Mouse (Mus musculus) lung, postnatal 0 days (tissue): Measurements from ENCODE around the gene Pls1. TPM values are rescaled to one million over a fixed set of nuclear protein-coding genes. Genes with fewer than 3 reads are reported as not detected.
A peak's percentile ranks its signal among the peaks of the same experiment; 100 is the strongest.

Source experiments
- ATAC-seq: fragments of 200-750 bp; cut with Nextera tagmentation; 2 replicates; pipeline ENCODE4 v1.8.0; 2017; ENCODE audit warnings: moderate library complexity
- DNase-seq: peaks from one replicate; pipeline ENCODE4 v3.0.0-alpha.2; 2016; ENCODE audit warnings: low spot score
- H3K27ac ChIP-seq: fragments of 300-500 bp; sonication (generic); 2 replicates; pipeline ENCODE4 v1.5.1; 2014; ENCODE audit warnings: antibody characterized with exemption, mild to moderate bottlenecking, low read length, mixed read lengths
- H3K27me3 ChIP-seq: fragments of 300-500 bp; sonication (generic); replicated peaks from 2 replicates; pipeline ENCODE4 v1.6.1; 2014; ENCODE audit warnings: low read length, mixed read lengths; ENCODE audit not compliant: insufficient read depth
- H3K36me3 ChIP-seq: fragments of 300-500 bp; sonication (generic); 2 replicates; pipeline ENCODE4 v1.6.1; 2014; ENCODE audit warnings: low read length, mixed read lengths; ENCODE audit not compliant: insufficient read depth
- H3K4me1 ChIP-seq: fragments of 300-500 bp; sonication (generic); 2 replicates; pipeline ENCODE4 v1.6.1; 2014; ENCODE audit warnings: antibody characterized with exemption, low read depth, low read length, mixed read lengths; ENCODE audit not compliant: insufficient read depth
- H3K4me2 ChIP-seq: fragments of 300-500 bp; sonication (generic); replicated peaks from 2 replicates; pipeline ENCODE4 v1.6.1; 2014; ENCODE audit warnings: low read depth, mild to moderate bottlenecking, low read length, moderate library complexity, mixed read lengths
- H3K4me3 ChIP-seq: fragments of 300-500 bp; sonication (generic); 2 replicates; pipeline ENCODE4 v1.5.1; 2014; ENCODE audit warnings: low read depth, low read length
- H3K9ac ChIP-seq: fragments of 300-500 bp; sonication (generic); replicated peaks from 2 replicates; pipeline ENCODE4 v1.6.1; 2014; ENCODE audit warnings: low read depth, mild to moderate bottlenecking
- H3K9me3 ChIP-seq: fragments of 300-500 bp; sonication (generic); 2 replicates; pipeline ENCODE4 v1.6.1; 2016; ENCODE audit warnings: low read length, mixed read lengths
- CTCF ChIP-seq: IDR thresholded peaks from 2 replicates; pipeline ENCODE4 v1.5.1; 2016; ENCODE audit warnings: antibody characterized with exemption, mild to moderate bottlenecking
- EP300 ChIP-seq: IDR thresholded peaks from 2 replicates; pipeline ENCODE4 v1.6.1; 2016; ENCODE audit warnings: antibody characterized with exemption, mild to moderate bottlenecking, control low read depth
- WGBS: fragments of 180-500 bp; shearing (Covaris S2); extraction: QIAGEN DNeasy Blood & Tissue Kit; methylation state at CpG from one replicate; pipeline ENCODE4 v1.1.7; 2014; 5-methylcytosine and 5-hydroxymethylcytosine counted together
- polyA plus RNA-seq: library from polyadenylated mRNA; unstranded; fragments of >200 nt; fragmentation: Nextera tagmentation; extraction: Ambion mirVana; gene quantifications from 2 replicates; pipeline ENCODE4 v1.2.1, GENCODE M21; 2015

The Pls1 gene
- polyA plus RNA-seq, 1 experiment from 2014 or later = 14.2 TPM

DNA sequence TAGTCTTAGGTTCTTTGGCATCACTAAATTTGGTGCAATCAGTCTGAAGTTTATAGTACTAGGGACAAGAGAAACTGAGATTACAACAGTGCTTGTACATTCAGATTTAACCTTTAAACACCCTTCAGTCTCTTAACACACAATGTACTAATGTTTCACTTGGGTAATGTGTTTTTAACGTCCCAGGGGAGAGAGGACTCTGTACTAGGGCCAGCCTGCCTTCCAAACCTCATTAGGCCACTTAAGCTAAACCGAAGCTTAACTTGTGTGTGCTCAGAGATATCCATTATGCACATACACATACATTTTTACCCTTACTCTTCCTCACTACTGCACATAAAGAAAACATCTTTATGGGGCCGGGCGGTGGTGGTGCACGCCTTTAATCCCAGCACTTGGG lies 97.8 kb downstream of the Pls1 start:
- no peaks in the 10 kb centered on the region for H3K36me3 ChIP-seq
- H3K27me3 ChIP-seq = peaks cover 4% of the 10 kb centered on the region; the same call in 1 of the 2 replicates
- no peak overlapping the region for H3K9ac ChIP-seq
- H3K9me3 ChIP-seq = no peaks in the 10 kb centered on the region
- H3K27ac ChIP-seq = no peak overlapping the region
- 83% methylated on average over 5 of the region's 5 CpGs for WGBS
- DNase-seq (no peak), ATAC-seq (no peak)
- H3K4me2 ChIP-seq = no peak overlapping the region
- no peaks in the 10 kb centered on the region for H3K4me1 ChIP-seq
- TF ChIP-seq CTCF (no peak), EP300 (no peak)
- no peak overlapping the region for H3K4me3 ChIP-seq

DNA sequence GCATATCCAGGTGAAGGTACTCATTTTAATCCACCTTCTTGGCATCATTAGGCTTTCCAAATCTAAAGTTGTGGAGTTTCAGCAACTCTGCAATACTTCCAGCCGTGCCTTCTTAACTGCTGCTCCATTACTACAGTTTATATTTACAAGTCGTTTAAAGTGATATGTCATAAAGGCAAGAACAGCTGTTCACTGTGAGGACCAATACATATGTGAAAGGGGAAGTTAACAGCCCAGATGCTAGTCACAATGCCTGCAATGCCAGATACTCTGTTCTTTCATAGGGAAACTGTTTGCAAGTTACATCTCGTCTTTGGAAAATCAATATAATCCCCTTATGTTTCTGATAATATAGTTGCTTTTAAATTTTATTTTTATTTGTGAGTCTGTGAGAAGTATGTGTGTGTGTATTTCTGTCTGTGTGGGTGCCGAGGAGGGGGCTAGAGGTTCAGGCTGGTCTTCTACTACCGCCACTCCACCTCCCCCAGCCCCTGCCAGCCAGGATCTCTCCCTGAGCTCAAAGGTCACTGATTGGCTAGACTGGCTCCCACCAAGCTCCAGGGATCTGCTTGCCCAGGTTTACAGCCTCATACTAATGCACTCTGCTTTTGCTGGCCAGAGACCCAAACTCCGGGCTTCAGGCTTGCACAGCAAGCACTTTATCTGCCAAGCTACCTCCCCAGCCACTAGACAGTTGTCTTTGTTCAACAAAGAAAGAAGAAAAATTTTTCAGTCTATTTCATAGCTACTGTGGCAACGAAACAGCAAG lies 100.1 kb downstream of the Pls1 start:
- WGBS = 54% methylated on average over 7 of the region's 7 CpGs
- Histone ChIP-seq H3K4me3 (no peak overlapping the region), H3K4me1 (no peaks in the 10 kb centered on the region), H3K9ac (no peak overlapping the region), H3K9me3 (no peaks in the 10 kb centered on the region), H3K36me3 (no peaks in the 10 kb centered on the region), H3K4me2 (no peak overlapping the region), H3K27me3 (no peaks in the 10 kb centered on the region), H3K27ac (no peak overlapping the region)
- ATAC-seq = no peak
- DNase-seq = peak; percentile 23
- TF ChIP-seq CTCF (no peak), EP300 (no peak)

DNA sequence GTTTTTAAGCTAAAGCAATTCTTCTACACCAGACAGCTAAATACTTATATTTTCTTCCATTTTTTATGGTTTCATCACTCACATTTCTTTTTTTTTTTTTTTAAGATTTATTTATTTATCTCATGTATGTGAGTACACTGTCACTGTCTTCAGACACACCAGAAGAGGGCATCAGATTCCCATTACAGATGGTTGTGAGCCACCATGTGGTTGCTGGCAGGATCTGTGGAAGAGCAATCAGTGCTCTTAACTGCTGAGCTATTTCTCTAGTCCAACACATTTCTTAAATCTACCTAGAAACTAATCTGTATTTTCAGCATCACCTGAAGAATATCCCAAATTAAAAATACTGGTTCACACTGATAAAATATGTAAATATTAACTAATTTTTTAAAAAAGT lies 108.9 kb downstream of the Pls1 start:
- H3K9ac ChIP-seq = no peak overlapping the region
- no peaks in the 10 kb centered on the region for H3K9me3 ChIP-seq
- H3K4me3 ChIP-seq = no peak overlapping the region
- no peak for ATAC-seq
- no peaks in the 10 kb centered on the region for H3K4me1 ChIP-seq
- no peak for DNase-seq
- H3K27me3 ChIP-seq = no peaks in the 10 kb centered on the region
- peak; percentile 32 for TF ChIP-seq CTCF
- TF ChIP-seq EP300 = no peak
- H3K27ac ChIP-seq = no peak overlapping the region
- H3K4me2 ChIP-seq = no peak overlapping the region
- H3K36me3 ChIP-seq = peaks cover 6% of the 10 kb centered on the region; the same call in 1 of the 2 replicates

DNA sequence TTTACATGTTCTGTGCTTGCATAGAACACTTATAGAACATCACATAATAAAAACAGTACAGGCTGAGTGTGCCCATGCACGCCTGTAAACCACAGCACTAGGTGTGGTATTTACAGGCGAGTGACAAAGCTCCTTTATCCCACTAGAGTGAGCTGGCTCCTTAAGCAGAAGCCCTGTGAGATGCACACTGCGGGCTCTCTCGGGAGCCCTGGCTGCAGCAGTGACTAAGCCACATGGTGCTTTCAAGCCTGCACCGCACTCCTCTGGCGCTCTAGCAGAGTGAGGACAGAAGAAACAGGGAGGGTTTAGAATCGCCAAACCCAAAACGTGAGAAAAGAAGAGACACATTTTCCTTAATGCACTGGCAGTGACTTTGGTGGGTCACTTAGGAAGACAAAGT lies 132.5 kb downstream of the Pls1 start:
- Histone ChIP-seq H3K4me2 (no peak overlapping the region), H3K36me3 (no peaks in the 10 kb centered on the region), H3K9me3 (no peaks in the 10 kb centered on the region), H3K27ac (no peak overlapping the region), H3K4me3 (no peak overlapping the region), H3K9ac (no peak overlapping the region), H3K27me3 (no peaks in the 10 kb centered on the region), H3K4me1 (no peaks in the 10 kb centered on the region)
- DNase-seq (no peak), ATAC-seq (no peak)
- no peak for TF ChIP-seq CTCF
- TF ChIP-seq EP300 = no peak
- 41% methylated on average over 8 of the region's 8 CpGs for WGBS

DNA sequence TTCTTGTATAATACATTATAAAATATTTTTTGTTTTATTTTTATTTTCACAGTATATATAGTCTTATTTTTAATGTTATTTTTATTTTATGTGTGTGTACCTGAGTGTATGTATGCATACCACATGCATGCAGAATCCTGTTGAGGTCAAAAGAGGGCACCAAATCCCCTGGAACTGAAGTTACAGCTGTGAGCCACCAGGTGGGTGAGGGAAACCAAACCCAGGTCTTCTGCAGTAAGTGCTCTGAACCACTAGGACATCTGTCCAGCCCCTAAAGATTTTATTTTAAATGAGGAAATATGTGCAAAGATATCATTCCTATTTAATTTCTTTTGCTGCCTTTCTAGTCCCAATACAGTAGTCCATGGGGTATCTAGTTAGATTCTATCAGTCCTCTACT lies 136.2 kb downstream of the Pls1 start:
- DNase-seq (no peak), ATAC-seq (no peak)
- no peak overlapping the region for H3K4me3 ChIP-seq
- no peak overlapping the region for H3K4me2 ChIP-seq
- H3K36me3 ChIP-seq = no peaks in the 10 kb centered on the region
- no peak overlapping the region for H3K9ac ChIP-seq
- H3K27ac ChIP-seq = no peak overlapping the region
- H3K27me3 ChIP-seq = no peaks in the 10 kb centered on the region
- H3K4me1 ChIP-seq = no peaks in the 10 kb centered on the region
- TF ChIP-seq CTCF (peak; percentile 31), EP300 (no peak)
- no peaks in the 10 kb centered on the region for H3K9me3 ChIP-seq

DNA sequence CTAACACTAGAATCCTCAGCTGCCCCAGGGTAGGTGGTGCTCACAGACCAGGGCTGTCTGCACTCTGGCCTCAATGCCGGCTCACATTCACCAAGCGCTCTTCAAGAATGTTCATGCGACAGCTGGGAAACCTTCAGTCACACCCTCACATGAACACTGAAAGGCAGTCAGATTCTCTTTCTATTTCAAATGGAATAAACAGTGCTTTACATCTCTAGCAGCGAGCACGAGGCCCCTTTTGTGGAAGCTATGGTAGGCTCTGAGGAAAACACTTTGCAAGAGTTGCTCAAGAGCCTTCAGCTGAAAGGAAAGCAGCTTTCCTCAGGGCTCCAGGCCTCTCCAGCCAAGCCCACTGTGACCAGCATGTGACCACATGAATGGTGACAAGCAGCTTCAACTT lies 139.7 kb downstream of the Pls1 start:
- Histone ChIP-seq H3K27ac (no peak overlapping the region), H3K4me3 (no peak overlapping the region), H3K36me3 (no peaks in the 10 kb centered on the region), H3K4me2 (no peak overlapping the region), H3K9me3 (no peaks in the 10 kb centered on the region), H3K9ac (no peak overlapping the region), H3K4me1 (no peaks in the 10 kb centered on the region), H3K27me3 (no peaks in the 10 kb centered on the region)
- 56% methylated on average over 5 of the region's 5 CpGs for WGBS
- DNase-seq = peak; percentile 84
- ATAC-seq = peak; percentile 91
- no peak for TF ChIP-seq CTCF
- no peak for TF ChIP-seq EP300
